Mouse (Mus musculus): ENCODE data around the gene Cytip. TPM values are rescaled to one million over a fixed set of nuclear protein-coding genes. Genes with fewer than 3 reads are reported as not detected.
"Not testable (repeated sequence)": the region's sequence is repeated elsewhere in the genome, so short reads cannot be mapped to it uniquely, and the experiment has no call there.

Gene Cytip
- polyA plus RNA-seq, 2 experiments: 1.6 to 3.2 TPM

GRCm38 (mm10) chr2:58129903-58130302 is 65.4 kb downstream of the Cytip start:
- H3K4me2 ChIP-seq (replicated peaks; ENCODE audit: low read depth, low read length, severe bottlenecking): no peak overlapping the region
- no peak for TF ChIP-seq POLR2A (IDR thresholded peaks at IDR 0.05; ENCODE audit: borderline replicate concordance, extremely low read depth, insufficient read depth, insufficient read length)
- no peaks in the 10 kb centered on the region for H3K27me3 ChIP-seq (ENCODE audit: control insufficient read depth, insufficient read depth, low read length)

GRCm38 (mm10) chr2:58111105-58111504 is 84.2 kb downstream of the Cytip start:
- H3K4me1 ChIP-seq (ENCODE audit: control insufficient read depth, insufficient read depth, low read length): no peaks in the 10 kb centered on the region
- DNase-seq (ENCODE audit: low spot score) (no peak), ATAC-seq (ENCODE audit: low FRiP score, low read depth) (no peak)
- H3K27me3 ChIP-seq (ENCODE audit: control insufficient read depth, insufficient read depth, low read length): no peaks in the 10 kb centered on the region
- H3K4me2 ChIP-seq (replicated peaks; ENCODE audit: low read depth, low read length, severe bottlenecking): no peak overlapping the region
- no peak overlapping the region for H3K27ac ChIP-seq (replicated peaks; ENCODE audit: low read depth, low read length)
- TF ChIP-seq POLR2A (IDR thresholded peaks at IDR 0.05; ENCODE audit: borderline replicate concordance, extremely low read depth, insufficient read depth, insufficient read length): no peak
- no peak overlapping the region for H3K4me3 ChIP-seq (replicated peaks; ENCODE audit: low read length)
- WGBS: 79% methylated on average over 4 of the region's 4 CpGs
- no peaks in the 10 kb centered on the region for H3K36me3 ChIP-seq (ENCODE audit: control insufficient read depth, insufficient read depth, low read length)
- no peaks in the 10 kb centered on the region for H3K9me3 ChIP-seq (ENCODE audit: control insufficient read depth, low read length)
- H3K9ac ChIP-seq (ENCODE audit: low read depth, low read length, severe bottlenecking): no peak overlapping the region

More at GRCm38 (mm10) chr2:58129903-58130302, 65.4 kb downstream of the Cytip start:
- no peak for ATAC-seq (ENCODE audit: low FRiP score, low read depth)
- 83% methylated on average over 5 of the region's 5 CpGs for WGBS
- no peaks in the 10 kb centered on the region for H3K36me3 ChIP-seq (ENCODE audit: control insufficient read depth, insufficient read depth, low read length)
- no peak overlapping the region for H3K4me3 ChIP-seq (replicated peaks; ENCODE audit: low read length)
- peaks cover 2% of the 10 kb centered on the region; the same call in 1 of the 2 replicates for H3K4me1 ChIP-seq (ENCODE audit: control insufficient read depth, insufficient read depth, low read length)
- DNase-seq (ENCODE audit: low spot score): no peak
- H3K9me3 ChIP-seq (ENCODE audit: control insufficient read depth, low read length): no peaks in the 10 kb centered on the region
- H3K9ac ChIP-seq (ENCODE audit: low read depth, low read length, severe bottlenecking): no peak overlapping the region
- H3K27ac ChIP-seq (replicated peaks; ENCODE audit: low read depth, low read length): no peak overlapping the region

- not testable (repeated sequence) for DNase-seq (ENCODE audit: low spot score); H3K27me3 ChIP-seq (ENCODE audit: control insufficient read depth, insufficient read depth, low read length); H3K4me3 ChIP-seq (replicated peaks; ENCODE audit: low read length); H3K4me2 ChIP-seq (replicated peaks; ENCODE audit: low read depth, low read length, severe bottlenecking); H3K4me1 ChIP-seq (ENCODE audit: control insufficient read depth, insufficient read depth, low read length); H3K9ac ChIP-seq (ENCODE audit: low read depth, low read length, severe bottlenecking); H3K27ac ChIP-seq (replicated peaks; ENCODE audit: low read depth, low read length); H3K36me3 ChIP-seq (ENCODE audit: control insufficient read depth, insufficient read depth, low read length); H3K9me3 ChIP-seq (ENCODE audit: control insufficient read depth, low read length); ATAC-seq (ENCODE audit: low FRiP score, low read depth)
- WGBS: 90% methylated on average over 11 of the region's 16 CpGs
Measured at GRCm38 (mm10) chr2:58107887-58108286, 87.4 kb downstream of the Cytip start.

- Histone ChIP-seq H3K27ac (replicated peaks; ENCODE audit: low read depth, low read length) (no peak overlapping the region), H3K36me3 (ENCODE audit: control insufficient read depth, insufficient read depth, low read length) (no peaks in the 10 kb centered on the region), H3K9me3 (ENCODE audit: control insufficient read depth, low read length) (no peaks in the 10 kb centered on the region), H3K4me2 (replicated peaks; ENCODE audit: low read depth, low read length, severe bottlenecking) (no peak overlapping the region), H3K4me3 (replicated peaks; ENCODE audit: low read length) (no peak overlapping the region), H3K4me1 (ENCODE audit: control insufficient read depth, insufficient read depth, low read length) (no peaks in the 10 kb centered on the region), H3K27me3 (ENCODE audit: control insufficient read depth, insufficient read depth, low read length) (no peaks in the 10 kb centered on the region), H3K9ac (ENCODE audit: low read depth, low read length, severe bottlenecking) (no peak overlapping the region)
- ATAC-seq (ENCODE audit: low FRiP score, low read depth) (no peak), DNase-seq (ENCODE audit: low spot score) (no peak)
- WGBS: 76% methylated on average over 6 of the region's 6 CpGs
- no peak for TF ChIP-seq POLR2A (IDR thresholded peaks at IDR 0.05; ENCODE audit: borderline replicate concordance, extremely low read depth, insufficient read depth, insufficient read length)
Measured at GRCm38 (mm10) chr2:58107046-58107445, 88.3 kb downstream of the Cytip start.

- Histone ChIP-seq H3K9me3 (ENCODE audit: control insufficient read depth, low read length) (no peaks in the 10 kb centered on the region), H3K36me3 (ENCODE audit: control insufficient read depth, insufficient read depth, low read length) (no peaks in the 10 kb centered on the region), H3K4me3 (replicated peaks; ENCODE audit: low read length) (no peak overlapping the region), H3K27me3 (ENCODE audit: control insufficient read depth, insufficient read depth, low read length) (no peaks in the 10 kb centered on the region), H3K9ac (ENCODE audit: low read depth, low read length, severe bottlenecking) (no peak overlapping the region), H3K4me1 (ENCODE audit: control insufficient read depth, insufficient read depth, low read length) (no peaks in the 10 kb centered on the region), H3K4me2 (replicated peaks; ENCODE audit: low read depth, low read length, severe bottlenecking) (no peak overlapping the region), H3K27ac (replicated peaks; ENCODE audit: low read depth, low read length) (no peak overlapping the region)
- ATAC-seq (ENCODE audit: low FRiP score, low read depth): no peak
- 59% methylated on average over 1 of the region's 1 CpGs for WGBS
- DNase-seq (ENCODE audit: low spot score): no peak
- no peak for TF ChIP-seq POLR2A (IDR thresholded peaks at IDR 0.05; ENCODE audit: borderline replicate concordance, extremely low read depth, insufficient read depth, insufficient read length)
Measured at GRCm38 (mm10) chr2:58094818-58095217, 100.5 kb downstream of the Cytip start.

GRCm38 (mm10) chr2:58086420-58086819 is 108.9 kb downstream of the Cytip start:
- ATAC-seq (ENCODE audit: low FRiP score, low read depth): no peak
- WGBS: 88% methylated on average over 1 of the region's 1 CpGs
- Histone ChIP-seq H3K9ac (ENCODE audit: low read depth, low read length, severe bottlenecking) (no peak overlapping the region), H3K4me2 (replicated peaks; ENCODE audit: low read depth, low read length, severe bottlenecking) (no peak overlapping the region), H3K9me3 (ENCODE audit: control insufficient read depth, low read length) (no peaks in the 10 kb centered on the region), H3K4me3 (replicated peaks; ENCODE audit: low read length) (no peak overlapping the region), H3K4me1 (ENCODE audit: control insufficient read depth, insufficient read depth, low read length) (no peaks in the 10 kb centered on the region), H3K36me3 (ENCODE audit: control insufficient read depth, insufficient read depth, low read length) (no peaks in the 10 kb centered on the region), H3K27ac (replicated peaks; ENCODE audit: low read depth, low read length) (no peak overlapping the region), H3K27me3 (ENCODE audit: control insufficient read depth, insufficient read depth, low read length) (no peaks in the 10 kb centered on the region)
- DNase-seq (ENCODE audit: low spot score): no peak
- no peak for TF ChIP-seq POLR2A (IDR thresholded peaks at IDR 0.05; ENCODE audit: borderline replicate concordance, extremely low read depth, insufficient read depth, insufficient read length)
